Mouse (Mus musculus) cerebellum, adult 9-11 months (tissue): Measurements from ENCODE around the gene Ptprk.

ENCODE experiments used
- DNase-seq: peaks from one replicate; pipeline ENCODE4 v3.0.0; 2022

The Ptprk gene

GRCm38 (mm10) chr10:28186018-28186800 lies 111.6 kb downstream of the Ptprk start:
- DNase-seq = no peak

- DNase-seq = no peak
Measured at GRCm38 (mm10) chr10:28191440-28191839, 116.8 kb downstream of the Ptprk start.

- no peak for DNase-seq
Measured at GRCm38 (mm10) chr10:28193630-28194029, 119.0 kb downstream of the Ptprk start.

GRCm38 (mm10) chr10:28200609-28201008 lies 126.0 kb downstream of the Ptprk start:
- no peak for DNase-seq

GRCm38 (mm10) chr10:28209394-28209793 lies 134.8 kb downstream of the Ptprk start:
- no peak for DNase-seq

GRCm38 (mm10) chr10:28212083-28212482 lies 137.5 kb downstream of the Ptprk start:
- no peak for DNase-seq

- peak; percentile 51 for DNase-seq
Measured at GRCm38 (mm10) chr10:28215153-28215552, 140.5 kb downstream of the Ptprk start.

GRCm38 (mm10) chr10:28223602-28224001 lies 149.0 kb downstream of the Ptprk start:
- no peak for DNase-seq

- DNase-seq = no peak
Measured at GRCm38 (mm10) chr10:28224376-28224775, 149.8 kb downstream of the Ptprk start.

- DNase-seq = no peak
Measured at GRCm38 (mm10) chr10:28225536-28226075, 151.0 kb downstream of the Ptprk start.

- no peak for DNase-seq
Measured at GRCm38 (mm10) chr10:28227732-28228131, 153.1 kb downstream of the Ptprk start.

GRCm38 (mm10) chr10:28228208-28228607 lies 153.6 kb downstream of the Ptprk start:
- no peak for DNase-seq

- DNase-seq = no peak
Measured at GRCm38 (mm10) chr10:28232273-28233167, 157.9 kb downstream of the Ptprk start.

- DNase-seq = no peak
Measured at GRCm38 (mm10) chr10:28249047-28249446, 174.4 kb downstream of the Ptprk start.

GRCm38 (mm10) chr10:28251385-28251784 lies 176.8 kb downstream of the Ptprk start:
- DNase-seq = no peak

- no peak for DNase-seq
Measured at GRCm38 (mm10) chr10:28260651-28261050, 186.0 kb downstream of the Ptprk start.

GRCm38 (mm10) chr10:28262159-28262558 lies 187.5 kb downstream of the Ptprk start:
- DNase-seq = no peak

- DNase-seq = no peak
Measured at GRCm38 (mm10) chr10:28263546-28263945, 188.9 kb downstream of the Ptprk start.

GRCm38 (mm10) chr10:28270273-28270672 lies 195.7 kb downstream of the Ptprk start:
- no peak for DNase-seq

- DNase-seq = no peak
Measured at GRCm38 (mm10) chr10:28271729-28272606, 197.3 kb downstream of the Ptprk start.

GRCm38 (mm10) chr10:28278757-28279156 lies 204.1 kb downstream of the Ptprk start:
- DNase-seq = no peak

GRCm38 (mm10) chr10:28297531-28297930 lies 222.9 kb downstream of the Ptprk start:
- no peak for DNase-seq

GRCm38 (mm10) chr10:28299207-28299606 lies 224.6 kb downstream of the Ptprk start:
- DNase-seq = no peak
